Mouse (Mus musculus) midbrain, embryonic 11.5 days (tissue): ENCODE data around the gene Gpsm2. TPM values are rescaled to one million over a fixed set of nuclear protein-coding genes. Genes with fewer than 3 reads are reported as not detected.

Experiments
- ATAC-seq: fragments of 200-750 bp; cut with Nextera tagmentation; 2 replicates; pipeline ENCODE4 v1.8.0; 2017; ENCODE audit warnings: moderate TSS enrichment, moderate library complexity; ENCODE audit not compliant: low FRiP score
- DNase-seq: peaks from one replicate; pipeline ENCODE4 v3.0.0; 2015; ENCODE audit warnings: low spot score; ENCODE audit errors: missing footprints
- H3K27ac ChIP-seq: fragments of 300-500 bp; sonication (generic); 2 replicates; pipeline ENCODE4 v1.5.1; 2014; ENCODE audit warnings: low read depth, low read length
- H3K27me3 ChIP-seq: fragments of 300-500 bp; sonication (generic); 2 replicates; pipeline ENCODE4 v1.6.1; 2014; ENCODE audit warnings: mild to moderate bottlenecking, low read length, moderate library complexity, mixed read lengths; ENCODE audit not compliant: control insufficient read depth, insufficient read depth
- H3K36me3 ChIP-seq: fragments of 300-500 bp; sonication (generic); 2 replicates; pipeline ENCODE4 v1.6.1; 2014; ENCODE audit warnings: mild to moderate bottlenecking, low read length, moderate library complexity, mixed read lengths; ENCODE audit not compliant: control insufficient read depth, insufficient read depth
- H3K4me1 ChIP-seq: fragments of 300-500 bp; sonication (generic); 2 replicates; pipeline ENCODE4 v1.6.1; 2014; ENCODE audit warnings: low read length; ENCODE audit not compliant: control insufficient read depth, insufficient read depth
- H3K4me2 ChIP-seq: fragments of 300-500 bp; sonication (generic); 2 replicates; pipeline ENCODE4 v1.6.1; 2014; ENCODE audit warnings: mild to moderate bottlenecking, moderate library complexity
- H3K4me3 ChIP-seq: fragments of 300-500 bp; sonication (generic); 2 replicates; pipeline ENCODE4 v1.5.1; 2014; ENCODE audit warnings: low read depth, low read length
- H3K9ac ChIP-seq: fragments of 300-500 bp; sonication (generic); 2 replicates; pipeline ENCODE4 v1.6.1; 2014; ENCODE audit warnings: low read length
- H3K9me3 ChIP-seq: fragments of 300-500 bp; sonication (generic); 2 replicates; pipeline ENCODE4 v1.6.1; 2016; ENCODE audit warnings: low read length; ENCODE audit not compliant: control insufficient read depth
- WGBS: fragments of 180-500 bp; shearing (Covaris S2); extraction: QIAGEN DNeasy Blood & Tissue Kit; methylation state at CpG from one replicate; pipeline ENCODE4 v1.1.7; 2014; 5-methylcytosine and 5-hydroxymethylcytosine counted together
- polyA plus RNA-seq: library from polyadenylated mRNA; unstranded; fragments of >200 nt; fragmentation: Nextera tagmentation; extraction: Ambion mirVana; gene quantifications from 2 replicates; pipeline ENCODE4 v1.2.1, GENCODE M21; 2014

Gpsm2 gene
- polyA plus RNA-seq, 1 experiment from 2014 or later: 119 TPM

DNA sequence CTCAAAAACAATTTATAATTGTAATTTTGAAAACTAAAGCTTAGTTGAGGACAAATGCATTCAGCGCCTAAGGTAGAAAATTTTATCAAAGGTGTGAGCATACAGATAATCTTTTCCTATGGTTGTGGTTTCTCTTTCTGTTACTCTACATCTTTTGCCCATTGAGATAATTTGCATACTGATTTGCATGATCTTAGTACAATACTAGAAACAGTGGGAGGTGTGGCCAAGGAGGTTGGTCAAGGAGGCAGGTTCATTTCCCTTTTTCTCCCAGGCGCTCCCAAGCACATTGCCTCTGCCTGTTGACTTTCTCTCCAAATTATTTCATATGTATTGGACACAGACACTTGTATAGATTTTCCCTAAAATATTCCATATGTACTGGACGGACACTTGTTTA lies 15.7 kb upstream of the Gpsm2 start:
- Histone ChIP-seq H3K36me3 (no peaks in the 10 kb centered on the region), H3K27me3 (no peaks in the 10 kb centered on the region), H3K4me2 (no peak overlapping the region), H3K4me1 (no peaks in the 10 kb centered on the region), H3K9ac (no peak overlapping the region), H3K9me3 (no peaks in the 10 kb centered on the region), H3K27ac (no peak overlapping the region), H3K4me3 (no peak overlapping the region)
- 87% methylated on average over 3 of the region's 3 CpGs for WGBS
- ATAC-seq (no peak), DNase-seq (peak; percentile 8)

- no peak overlapping the region for H3K9ac ChIP-seq
- H3K36me3 ChIP-seq: no peaks in the 10 kb centered on the region
- 51% methylated on average over 12 of the region's 12 CpGs for WGBS
- H3K4me2 ChIP-seq: no peak overlapping the region
- no peak overlapping the region for H3K27ac ChIP-seq
- DNase-seq (peak; percentile 78), ATAC-seq (no peak)
- H3K27me3 ChIP-seq: no peaks in the 10 kb centered on the region
- no peaks in the 10 kb centered on the region for H3K9me3 ChIP-seq
- no peak overlapping the region for H3K4me3 ChIP-seq
- no peaks in the 10 kb centered on the region for H3K4me1 ChIP-seq
Observed at GRCm38 (mm10) chr3:108730316-108730715, 8.2 kb upstream of the Gpsm2 start.

DNA sequence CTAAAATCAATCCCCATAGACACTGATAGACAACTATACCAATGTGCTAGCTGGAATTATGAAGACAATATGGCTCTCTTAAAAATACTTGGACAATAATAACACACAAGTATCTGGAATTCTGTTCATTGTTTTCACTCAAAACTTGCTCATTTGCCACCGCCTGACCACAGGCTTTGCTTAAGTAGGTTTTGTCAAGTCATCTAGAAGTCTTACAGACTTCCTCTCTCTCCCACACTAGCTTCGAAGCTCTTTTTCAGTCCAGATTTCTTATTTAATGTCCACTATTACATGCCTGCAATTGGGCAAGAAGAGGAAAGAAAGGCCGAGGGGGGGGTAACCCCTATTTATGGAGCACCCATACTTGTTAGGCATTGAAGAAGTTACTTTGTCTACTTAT lies 5.7 kb upstream of the Gpsm2 start:
- Histone ChIP-seq H3K36me3 (no peaks in the 10 kb centered on the region), H3K4me2 (no peak overlapping the region), H3K27me3 (no peaks in the 10 kb centered on the region), H3K9ac (no peak overlapping the region), H3K4me1 (peaks cover 3% of the 10 kb centered on the region; the same call in 1 of the 2 replicates), H3K9me3 (no peaks in the 10 kb centered on the region), H3K4me3 (no peak overlapping the region), H3K27ac (no peak overlapping the region)
- ATAC-seq (no peak), DNase-seq (peak; percentile 10)
- WGBS: 94% methylated on average over 3 of the region's 3 CpGs

DNA sequence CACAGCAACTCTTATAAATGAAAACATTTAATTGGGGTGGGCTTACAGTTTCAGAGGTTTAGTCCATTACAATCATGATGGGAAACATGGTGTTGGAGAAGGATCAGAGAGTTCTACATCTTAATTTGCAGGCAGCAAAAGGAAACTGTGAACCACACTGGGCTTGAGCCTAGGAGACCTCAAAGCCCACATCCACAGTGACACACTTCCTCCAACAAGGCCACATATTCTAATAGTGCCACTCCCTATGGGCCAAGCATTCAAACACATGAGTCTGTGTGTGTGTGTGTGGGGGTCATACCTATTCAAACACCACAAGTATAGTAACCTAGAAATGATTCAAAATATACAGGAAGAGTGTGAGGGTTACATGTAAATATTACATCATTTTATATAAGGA lies 5.2 kb upstream of the Gpsm2 start:
- no peak overlapping the region for H3K4me3 ChIP-seq
- no peaks in the 10 kb centered on the region for H3K9me3 ChIP-seq
- no peaks in the 10 kb centered on the region for H3K27me3 ChIP-seq
- no peak for ATAC-seq
- no peak overlapping the region for H3K27ac ChIP-seq
- no peak overlapping the region for H3K9ac ChIP-seq
- peaks cover 5% of the 10 kb centered on the region; the same call in 1 of the 2 replicates for H3K4me1 ChIP-seq
- H3K36me3 ChIP-seq: no peaks in the 10 kb centered on the region
- DNase-seq: peak; percentile 4
- H3K4me2 ChIP-seq: no peak overlapping the region

DNA sequence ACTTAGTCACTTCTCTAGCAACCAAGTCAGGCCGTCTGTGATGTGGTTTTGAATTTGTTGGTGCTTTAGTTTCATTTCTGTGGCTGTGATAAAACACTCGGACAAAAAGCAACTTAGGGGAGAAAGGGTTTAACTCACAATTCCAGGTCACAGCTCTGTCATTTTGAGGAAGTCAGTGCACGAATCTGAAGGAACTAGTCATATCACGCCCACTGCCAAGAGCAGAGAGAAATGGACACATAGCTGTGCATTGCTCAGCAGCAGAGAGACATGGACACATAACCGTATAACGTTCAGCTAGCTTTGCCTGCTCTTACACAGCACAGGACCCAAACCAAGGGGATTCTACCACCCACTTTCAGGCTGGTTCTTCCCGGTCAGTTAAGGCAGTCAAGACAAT lies 4.3 kb upstream of the Gpsm2 start:
- H3K27ac ChIP-seq: no peak overlapping the region
- H3K4me1 ChIP-seq: peaks cover 5% of the 10 kb centered on the region; the same call in 1 of the 2 replicates
- H3K4me3 ChIP-seq: no peak overlapping the region
- H3K36me3 ChIP-seq: no peaks in the 10 kb centered on the region
- no peaks in the 10 kb centered on the region for H3K27me3 ChIP-seq
- no peak for ATAC-seq
- no peak overlapping the region for H3K9ac ChIP-seq
- no peaks in the 10 kb centered on the region for H3K9me3 ChIP-seq
- H3K4me2 ChIP-seq: no peak overlapping the region
- WGBS: 89% methylated on average over 7 of the region's 7 CpGs
- peak; percentile 17 for DNase-seq

GRCm38 (mm10) chr3:108721076-108721991 lies 775 bp downstream of the Gpsm2 start:
- WGBS: under 1% methylated on average over 42 of the region's 44 CpGs
- DNase-seq (peak; percentile 95), ATAC-seq (no peak)

GRCm38 (mm10) chr3:108719761-108720160 lies 2.3 kb downstream of the Gpsm2 start:
- ATAC-seq: no peak
- DNase-seq: peak; percentile 66
- Histone ChIP-seq H3K27me3 (no peaks in the 10 kb centered on the region), H3K27ac (no peak overlapping the region), H3K4me2 (no peak overlapping the region), H3K9me3 (no peaks in the 10 kb centered on the region), H3K4me1 (peaks cover 17% of the 10 kb centered on the region; the same call in 1 of the 2 replicates), H3K36me3 (no peaks in the 10 kb centered on the region), H3K4me3 (no peak overlapping the region), H3K9ac (no peak overlapping the region)
- WGBS: 89% methylated on average over 3 of the region's 3 CpGs

More at GRCm38 (mm10) chr3:108721076-108721991, 775 bp downstream of the Gpsm2 start:
- peaks cover 17% of the 10 kb centered on the region; the same call in 1 of the 2 replicates for H3K4me1 ChIP-seq
- H3K9ac ChIP-seq: peak overlapping the region; percentile 85
- peak overlapping the region; percentile 51 for H3K4me2 ChIP-seq
- peak overlapping the region; percentile 83 for H3K4me3 ChIP-seq
- H3K27ac ChIP-seq: peak overlapping the region; percentile 89
- H3K27me3 ChIP-seq: no peaks in the 10 kb centered on the region
- no peaks in the 10 kb centered on the region for H3K9me3 ChIP-seq
- no peaks in the 10 kb centered on the region for H3K36me3 ChIP-seq

- Histone ChIP-seq H3K4me2 (no peak overlapping the region), H3K36me3 (no peaks in the 10 kb centered on the region), H3K4me1 (peaks cover 17% of the 10 kb centered on the region; the same call in 1 of the 2 replicates), H3K9me3 (no peaks in the 10 kb centered on the region), H3K4me3 (no peak overlapping the region), H3K9ac (no peak overlapping the region), H3K27me3 (no peaks in the 10 kb centered on the region), H3K27ac (no peak overlapping the region)
- WGBS: 82% methylated on average over 2 of the region's 2 CpGs
- DNase-seq: no peak
- ATAC-seq: no peak
Observed at GRCm38 (mm10) chr3:108719357-108719756, 2.8 kb downstream of the Gpsm2 start.

GRCm38 (mm10) chr3:108717896-108718502 lies 4.1 kb downstream of the Gpsm2 start:
- no peak for ATAC-seq
- Histone ChIP-seq H3K4me3 (no peak overlapping the region), H3K4me1 (peaks cover 20% of the 10 kb centered on the region), H3K27ac (no peak overlapping the region), H3K4me2 (no peak overlapping the region), H3K36me3 (no peaks in the 10 kb centered on the region), H3K9ac (no peak overlapping the region), H3K27me3 (no peaks in the 10 kb centered on the region), H3K9me3 (no peaks in the 10 kb centered on the region)
- 91% methylated on average over 3 of the region's 3 CpGs for WGBS
- DNase-seq: peak; percentile 72
